Mouse (Mus musculus) liver, embryonic 13.5 days (tissue): ENCODE measurements around the gene Thra. TPM values are rescaled to one million over a fixed set of nuclear protein-coding genes. Genes with fewer than 3 reads are reported as not detected.

Experiments
- ATAC-seq: fragments of 200-750 bp; cut with Nextera tagmentation; 2 replicates; pipeline ENCODE4 v1.8.0; 2017; ENCODE audit warnings: low read depth, mild to moderate bottlenecking, moderate number of reproducible peaks, moderate library complexity
- DNase-seq: peaks from one replicate; pipeline ENCODE4 v3.0.0; 2022
- H3K27ac ChIP-seq: fragments of 300-500 bp; sonication (generic); 2 replicates; pipeline ENCODE4 v1.5.1; 2015; ENCODE audit warnings: moderate library complexity, mild to moderate bottlenecking, inconsistent platforms
- H3K27me3 ChIP-seq: fragments of 300-500 bp; sonication (generic); 2 replicates; pipeline ENCODE4 v1.6.1; 2015; ENCODE audit warnings: mild to moderate bottlenecking, inconsistent platforms
- H3K36me3 ChIP-seq: fragments of 300-500 bp; sonication (generic); 2 replicates; pipeline ENCODE4 v1.6.1; 2015; ENCODE audit warnings: mild to moderate bottlenecking, inconsistent platforms
- H3K4me1 ChIP-seq: fragments of 300-500 bp; sonication (generic); replicated peaks from 2 replicates; pipeline ENCODE4 v1.6.1; 2015; ENCODE audit warnings: inconsistent platforms
- H3K4me2 ChIP-seq: fragments of 300-500 bp; sonication (generic); 2 replicates; pipeline ENCODE4 v1.6.1; 2015; ENCODE audit warnings: inconsistent platforms, mild to moderate bottlenecking, moderate library complexity
- H3K4me3 ChIP-seq: fragments of 300-500 bp; sonication (generic); replicated peaks from 2 replicates; pipeline ENCODE4 v1.5.1; 2015; ENCODE audit warnings: mild to moderate bottlenecking, inconsistent platforms
- H3K9ac ChIP-seq: fragments of 300-500 bp; sonication (generic); 2 replicates; pipeline ENCODE4 v1.6.1; 2015; ENCODE audit warnings: mild to moderate bottlenecking, inconsistent platforms
- H3K9me3 ChIP-seq: fragments of 300-500 bp; sonication (generic); replicated peaks from 2 replicates; pipeline ENCODE4 v1.6.1; 2016; ENCODE audit warnings: inconsistent platforms
- WGBS: fragments of 180-500 bp; shearing (Covaris S2); methylation state at CpG from one replicate; pipeline ENCODE4 v1.1.7; 2015; ENCODE audit not compliant: insufficient replicate concordance; 5-methylcytosine and 5-hydroxymethylcytosine counted together
- polyA plus RNA-seq: library from polyadenylated mRNA; unstranded; fragments of >200 nt; fragmentation: Nextera tagmentation; extraction: Ambion mirVana; gene quantifications from 2 replicates; pipeline ENCODE4 v1.2.1, GENCODE M21; 2015

Thra gene
- polyA plus RNA-seq, 1 experiment from 2014 or later: 8.8 TPM

- ATAC-seq (0 out of 2 replicates have a peak, but pooled peaks have one; percentile 13), DNase-seq (no peak)
- WGBS: 43% methylated on average over 8 of the region's 9 CpGs
- Histone ChIP-seq H3K4me1 (peaks cover 56% of the 10 kb centered on the region), H3K9me3 (peaks cover 5% of the 10 kb centered on the region; the same call in 1 of the 2 replicates), H3K36me3 (no peaks in the 10 kb centered on the region), H3K27me3 (no peaks in the 10 kb centered on the region), H3K27ac (peak overlapping the region; percentile 56; the same call in 1 of the 2 replicates), H3K4me2 (peak overlapping the region; percentile 41), H3K9ac (peak overlapping the region; percentile 42; the same call in 1 of the 2 replicates), H3K4me3 (no peak overlapping the region)
Measured at GRCm38 (mm10) chr11:98738925-98739324, 1.5 kb upstream of the Thra start.

GRCm38 (mm10) chr11:98740026-98740392, 429 bp upstream of the Thra start:
- H3K36me3 ChIP-seq: no peaks in the 10 kb centered on the region; the same call in 1 of the 2 replicates
- H3K4me3 ChIP-seq: peak overlapping the region; percentile 92
- ATAC-seq (peak; percentile 26), DNase-seq (no peak)
- H3K9me3 ChIP-seq: no peaks in the 10 kb centered on the region
- H3K9ac ChIP-seq: peak overlapping the region; percentile 96
- H3K27ac ChIP-seq: peak overlapping the region; percentile 95
- peak overlapping the region; percentile 97 for H3K4me2 ChIP-seq
- no peaks in the 10 kb centered on the region for H3K27me3 ChIP-seq
- 22% methylated on average over 8 of the region's 8 CpGs for WGBS
- peaks cover 67% of the 10 kb centered on the region for H3K4me1 ChIP-seq

DNA sequence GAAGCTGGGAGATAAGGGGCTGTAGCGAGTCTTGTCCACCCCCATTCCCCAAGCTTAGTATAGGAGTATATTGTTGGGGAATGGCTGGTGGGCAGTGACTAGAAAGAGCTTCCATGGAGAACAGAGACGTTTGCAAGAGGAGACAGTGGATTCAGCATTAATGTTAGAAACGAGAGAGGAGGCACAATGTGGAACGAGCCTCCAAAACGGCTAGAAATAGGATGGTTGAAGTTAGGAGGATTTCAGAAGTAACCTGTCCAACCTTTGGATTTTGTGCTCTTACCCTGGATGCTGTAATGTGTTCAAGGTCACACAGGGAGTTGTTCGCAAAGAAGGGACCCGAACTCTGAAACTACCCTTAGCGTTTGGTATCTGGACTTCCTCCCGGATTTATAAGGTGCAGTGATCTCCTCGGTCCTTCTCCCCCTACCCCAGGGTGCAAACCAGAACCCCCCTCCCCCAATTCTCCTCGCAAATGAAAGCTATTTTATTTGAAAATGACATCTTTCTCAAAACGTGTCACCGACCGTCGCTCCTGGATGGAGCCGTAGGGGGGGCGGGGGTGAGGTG, 698 bp downstream of the Thra start:
- no peak for DNase-seq
- 0% methylated on average over 17 of the region's 17 CpGs for WGBS

GRCm38 (mm10) chr11:98741622-98742396, 1.4 kb downstream of the Thra start:
- H3K9ac ChIP-seq: peak overlapping the region; percentile 96
- DNase-seq: peak; percentile 68
- peak overlapping the region; percentile 92 for H3K4me3 ChIP-seq
- H3K27me3 ChIP-seq: no peaks in the 10 kb centered on the region
- ATAC-seq: peak; percentile 73
- H3K4me2 ChIP-seq: peak overlapping the region; percentile 97
- no peaks in the 10 kb centered on the region for H3K9me3 ChIP-seq
- H3K4me1 ChIP-seq: peaks cover 85% of the 10 kb centered on the region
- H3K27ac ChIP-seq: peak overlapping the region; percentile 95
- no peaks in the 10 kb centered on the region; the same call in 1 of the 2 replicates for H3K36me3 ChIP-seq
- under 1% methylated on average over 67 of the region's 86 CpGs for WGBS

More for the DNA sequence above, 698 bp downstream of the Thra start:
- Histone ChIP-seq H3K36me3 (no peaks in the 10 kb centered on the region; the same call in 1 of the 2 replicates), H3K4me3 (peak overlapping the region; percentile 92), H3K27me3 (no peaks in the 10 kb centered on the region), H3K4me1 (peaks cover 78% of the 10 kb centered on the region), H3K4me2 (peak overlapping the region; percentile 97), H3K9ac (peak overlapping the region; percentile 96), H3K27ac (peak overlapping the region; percentile 95), H3K9me3 (no peaks in the 10 kb centered on the region)
- no peak for ATAC-seq

- Histone ChIP-seq H3K9ac (peak overlapping the region; percentile 96), H3K4me1 (peaks cover 92% of the 10 kb centered on the region), H3K36me3 (no peaks in the 10 kb centered on the region; the same call in 1 of the 2 replicates), H3K4me2 (peak overlapping the region; percentile 97), H3K4me3 (peak overlapping the region; percentile 92), H3K27ac (peak overlapping the region; percentile 95), H3K27me3 (no peaks in the 10 kb centered on the region), H3K9me3 (no peaks in the 10 kb centered on the region)
- no peak for DNase-seq
- ATAC-seq: no peak
- 5% methylated on average over 21 of the region's 21 CpGs for WGBS
Measured at GRCm38 (mm10) chr11:98742397-98743291, 2.2 kb downstream of the Thra start.

DNA sequence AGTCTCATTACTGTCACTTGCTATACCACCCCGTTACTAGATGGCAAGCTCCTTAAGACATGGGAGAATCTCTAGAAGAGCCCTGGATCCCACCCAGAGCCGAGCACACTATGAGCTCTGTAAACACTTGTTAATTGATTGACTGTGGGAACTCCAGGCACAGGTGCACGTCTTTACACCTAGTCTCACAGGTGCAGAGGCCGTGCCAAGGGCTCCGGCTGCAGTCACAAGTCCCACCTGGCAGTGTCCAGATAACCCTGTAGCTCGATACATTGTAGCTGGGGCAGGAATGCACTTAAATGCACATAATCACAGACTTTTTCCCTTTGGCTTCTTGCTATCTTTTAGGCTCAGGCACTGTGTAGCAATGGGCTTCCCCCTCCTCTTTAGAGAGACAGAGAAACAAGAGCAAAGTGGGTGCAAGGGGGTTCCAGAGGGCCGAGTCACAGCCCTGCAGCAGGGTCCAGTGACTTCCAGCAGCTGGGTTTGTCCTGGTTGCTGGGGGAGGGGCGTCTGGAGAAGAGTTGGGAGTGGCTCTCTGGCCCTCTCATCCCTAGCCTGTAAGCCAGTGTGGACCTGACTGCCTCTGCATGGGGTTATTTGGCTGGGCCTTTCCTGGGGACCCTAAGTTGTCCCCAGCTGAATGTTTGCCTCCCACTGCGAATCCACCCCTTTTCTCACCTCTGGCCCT, 3.4 kb downstream of the Thra start:
- WGBS: 19% methylated on average over 9 of the region's 9 CpGs
- Histone ChIP-seq H3K27me3 (no peaks in the 10 kb centered on the region), H3K27ac (peak overlapping the region; percentile 95), H3K4me1 (peaks cover 92% of the 10 kb centered on the region), H3K9me3 (no peaks in the 10 kb centered on the region), H3K9ac (peak overlapping the region; percentile 96), H3K4me3 (peak overlapping the region; percentile 92), H3K4me2 (peak overlapping the region; percentile 97), H3K36me3 (no peaks in the 10 kb centered on the region; the same call in 1 of the 2 replicates)
- no peak for DNase-seq
- no peak for ATAC-seq

DNA sequence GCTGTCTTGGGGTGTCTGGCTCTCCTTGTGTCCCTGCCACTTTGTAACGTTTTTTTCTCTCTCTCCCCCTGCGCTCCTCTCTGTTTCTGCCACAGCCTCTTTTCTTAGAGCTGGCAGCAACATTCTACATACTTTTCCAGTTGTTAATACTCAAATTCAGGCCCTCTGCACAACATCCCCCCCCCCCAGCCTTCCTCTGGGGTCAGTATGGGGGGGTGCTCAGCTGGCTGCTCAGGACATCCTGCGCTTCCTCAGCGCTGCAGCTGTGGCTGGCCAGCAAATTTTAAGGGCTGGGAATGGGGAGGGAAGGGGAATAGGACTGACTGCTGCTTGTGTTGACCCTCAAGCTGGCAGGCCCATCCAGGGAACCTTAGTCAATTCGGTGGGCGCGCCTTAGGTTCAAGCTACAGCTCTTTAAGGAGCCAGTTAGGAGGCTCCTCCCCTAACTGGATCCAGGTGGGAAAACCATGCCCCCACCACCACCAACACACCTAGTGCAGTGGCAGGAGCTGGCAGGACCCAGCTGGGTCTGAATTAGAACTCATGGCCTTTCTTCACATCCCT, 4.1 kb downstream of the Thra start:
- Histone ChIP-seq H3K27me3 (no peaks in the 10 kb centered on the region), H3K36me3 (no peaks in the 10 kb centered on the region; the same call in 1 of the 2 replicates), H3K4me3 (peak overlapping the region; percentile 92; the same call in 1 of the 2 replicates), H3K9ac (peak overlapping the region; percentile 96), H3K4me2 (peak overlapping the region; percentile 97), H3K27ac (peak overlapping the region; percentile 95), H3K4me1 (peaks cover 92% of the 10 kb centered on the region), H3K9me3 (no peaks in the 10 kb centered on the region)
- ATAC-seq (no peak), DNase-seq (no peak)
- WGBS: 62% methylated on average over 7 of the region's 7 CpGs

GRCm38 (mm10) chr11:98745932-98746853, 5.8 kb downstream of the Thra start:
- no peak overlapping the region for H3K4me3 ChIP-seq
- no peak for DNase-seq
- H3K4me2 ChIP-seq: peak overlapping the region; percentile 69
- peak overlapping the region; percentile 93 for H3K27ac ChIP-seq
- no peaks in the 10 kb centered on the region for H3K9me3 ChIP-seq
- no peak for ATAC-seq
- peaks cover 93% of the 10 kb centered on the region for H3K4me1 ChIP-seq
- H3K27me3 ChIP-seq: no peaks in the 10 kb centered on the region
- WGBS: 61% methylated on average over 12 of the region's 12 CpGs
- peak overlapping the region; percentile 13 for H3K9ac ChIP-seq
- no peaks in the 10 kb centered on the region; the same call in 1 of the 2 replicates for H3K36me3 ChIP-seq

DNA sequence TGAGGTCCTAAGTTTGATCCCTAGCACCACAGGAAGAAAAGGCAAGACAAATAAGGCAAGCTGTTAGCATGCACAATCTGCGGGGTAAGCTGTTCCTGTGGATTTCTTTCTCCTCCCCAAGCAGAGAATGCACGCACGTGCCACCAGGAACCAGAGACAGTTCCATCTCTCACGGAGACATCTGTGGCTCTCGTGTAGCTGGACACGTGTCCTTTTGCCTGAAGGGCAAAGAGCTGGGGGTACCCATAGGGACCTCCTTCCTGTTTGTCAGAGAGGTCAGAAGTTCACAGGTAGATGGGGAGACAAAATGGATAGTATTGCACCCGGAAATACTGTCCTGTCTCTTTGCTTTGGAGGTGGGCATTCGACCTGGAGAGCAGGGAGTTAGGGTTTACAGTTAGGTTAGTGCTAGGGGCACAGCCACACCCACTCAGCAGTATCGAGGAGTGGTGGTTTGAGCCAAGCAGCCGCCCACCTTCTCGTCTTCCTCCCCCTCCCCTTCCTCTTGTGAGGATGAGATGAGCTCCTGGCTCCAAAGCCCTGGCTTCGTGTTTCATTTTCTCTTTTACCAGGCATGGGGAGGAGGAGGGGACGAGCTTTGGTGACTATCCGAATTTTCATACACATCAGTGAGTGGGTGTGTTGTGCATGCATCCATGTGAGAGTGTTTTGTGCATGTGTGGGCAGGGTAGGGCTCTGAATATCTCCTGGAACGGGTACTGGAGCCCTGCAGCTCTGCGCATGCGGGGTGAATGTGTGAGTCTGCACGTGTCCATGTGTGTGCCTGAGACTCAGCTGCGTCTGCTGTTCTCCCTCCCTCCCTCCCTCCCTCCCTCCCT, 6.6 kb downstream of the Thra start:
- Histone ChIP-seq H3K4me1 (peaks cover 99% of the 10 kb centered on the region), H3K36me3 (no peaks in the 10 kb centered on the region; the same call in 1 of the 2 replicates), H3K4me3 (peak overlapping the region; percentile 35), H3K27me3 (no peaks in the 10 kb centered on the region), H3K9ac (peak overlapping the region; percentile 13), H3K27ac (peak overlapping the region; percentile 93), H3K9me3 (no peaks in the 10 kb centered on the region), H3K4me2 (peak overlapping the region; percentile 69)
- 5% methylated on average over 19 of the region's 19 CpGs for WGBS
- peak; percentile 62 for ATAC-seq
- DNase-seq: peak; percentile 73
